Mouse (Mus musculus): Measurements from ENCODE around the gene Msh4.

Msh4 gene

DNA sequence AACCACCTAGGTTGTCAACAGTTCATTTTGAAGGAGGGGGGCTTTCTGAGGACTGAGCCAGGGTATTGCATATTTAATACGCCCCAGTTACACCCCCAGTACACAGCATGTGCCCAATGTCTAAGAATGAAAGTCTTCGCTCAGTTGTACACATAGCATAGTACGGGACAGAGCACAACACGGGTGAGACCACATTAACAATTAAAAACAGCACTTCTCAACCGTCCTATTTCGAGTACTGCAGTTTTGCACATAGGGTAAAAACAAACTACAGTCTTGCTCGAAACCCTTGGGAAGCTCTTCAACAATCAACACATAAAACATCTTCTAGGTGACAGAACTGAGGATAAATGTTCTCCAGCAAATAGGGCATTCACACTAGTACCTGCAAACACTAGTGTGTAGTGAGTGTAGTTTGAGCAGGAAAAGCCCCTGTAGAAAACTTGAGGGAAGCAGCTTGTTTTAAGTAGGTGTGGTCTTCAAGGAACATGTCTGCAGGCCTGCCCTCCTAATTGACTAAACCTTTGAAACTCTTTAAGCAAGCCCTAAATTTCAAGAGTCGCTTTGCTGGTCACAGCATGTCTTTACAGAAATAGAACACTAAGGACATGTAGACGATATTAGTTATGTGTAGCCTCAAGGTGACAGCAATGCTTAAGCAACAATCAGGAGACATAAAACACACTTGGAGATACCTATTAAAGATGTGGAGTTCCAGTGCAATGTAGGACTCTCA lies at the start of gene Msh4:
TSS of gene Msh4 (minus strand) at position 3 of the 736 bp plus-strand sequence.
- DNase-seq, result no peak

DNA sequence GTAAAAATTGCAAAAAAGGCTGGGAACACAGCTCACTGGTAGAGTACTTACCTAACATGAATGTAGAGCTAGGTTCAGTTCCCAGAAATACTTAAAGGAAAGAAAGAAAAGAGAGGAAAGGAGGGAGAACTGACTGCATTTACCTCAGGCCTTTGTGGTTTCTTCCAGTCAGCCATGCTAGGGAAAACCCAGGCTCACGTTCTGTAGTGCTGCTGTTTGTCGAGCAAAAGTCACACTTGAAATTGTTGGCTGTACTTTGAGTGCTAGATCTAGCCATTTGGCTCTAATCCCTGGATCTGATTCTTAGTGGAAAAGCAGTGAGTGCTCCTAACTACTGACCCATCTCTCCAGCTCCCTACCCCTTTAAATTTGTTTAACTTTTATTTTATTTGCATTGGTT lies 42.2 kb upstream of the Msh4 start:
- no peak for DNase-seq

DNA sequence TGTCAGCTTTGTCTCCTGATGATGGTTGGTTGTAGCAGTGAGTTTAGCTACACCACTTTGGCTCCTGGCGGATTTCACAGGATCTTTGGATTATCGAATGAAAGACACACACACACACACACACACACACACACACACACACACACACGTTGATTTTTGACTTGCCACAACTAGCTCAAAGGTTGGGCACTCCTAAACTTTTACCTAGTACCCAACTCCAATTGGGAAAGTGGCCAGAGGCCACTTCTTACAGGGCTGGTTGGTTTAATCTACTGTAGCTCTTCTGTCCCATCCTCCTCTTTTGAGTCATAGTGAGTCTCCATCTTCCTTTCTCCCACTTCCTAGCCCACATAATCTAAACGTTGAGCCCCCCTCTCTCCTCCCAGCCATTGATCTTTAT lies 41.3 kb upstream of the Msh4 start:
- no peak for DNase-seq

DNA sequence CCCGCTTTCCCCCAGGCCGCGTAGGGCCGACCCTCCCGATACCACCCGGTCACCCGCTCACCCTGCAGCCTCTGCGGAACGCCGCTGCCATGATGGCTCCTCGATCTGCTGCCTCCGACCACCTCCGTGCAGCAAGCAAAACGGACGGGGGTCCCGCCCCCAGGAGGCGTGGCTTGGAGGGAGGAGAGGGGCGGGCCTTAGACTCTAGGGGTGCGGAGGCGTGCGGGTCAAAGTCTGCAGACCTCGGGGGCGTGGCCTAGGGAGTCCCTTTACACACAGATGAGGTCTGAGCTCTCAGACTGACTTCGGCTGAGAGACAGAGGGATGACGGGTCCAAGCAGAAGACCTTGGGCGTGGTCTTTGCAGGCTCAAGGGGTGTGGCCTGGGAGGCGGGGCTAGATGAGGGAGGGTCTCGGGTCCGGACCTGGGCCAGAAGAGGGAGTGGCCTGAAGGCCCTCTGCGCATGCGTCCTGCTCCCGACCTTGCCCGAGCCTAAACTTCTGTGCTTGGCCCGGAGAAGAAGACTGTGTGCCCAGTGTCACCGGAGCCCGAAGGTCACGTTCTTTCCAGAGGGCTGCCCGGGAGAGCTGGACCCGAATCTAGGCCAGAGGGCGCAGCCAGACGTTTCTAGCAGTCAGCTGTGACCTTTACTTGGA lies 38.5 kb upstream of the Msh4 start, which contains the start of gene Acadm:
TSS of gene Acadm (minus strand) at position 298 of the 656 bp plus-strand sequence.
- peak; percentile 98 for DNase-seq

DNA sequence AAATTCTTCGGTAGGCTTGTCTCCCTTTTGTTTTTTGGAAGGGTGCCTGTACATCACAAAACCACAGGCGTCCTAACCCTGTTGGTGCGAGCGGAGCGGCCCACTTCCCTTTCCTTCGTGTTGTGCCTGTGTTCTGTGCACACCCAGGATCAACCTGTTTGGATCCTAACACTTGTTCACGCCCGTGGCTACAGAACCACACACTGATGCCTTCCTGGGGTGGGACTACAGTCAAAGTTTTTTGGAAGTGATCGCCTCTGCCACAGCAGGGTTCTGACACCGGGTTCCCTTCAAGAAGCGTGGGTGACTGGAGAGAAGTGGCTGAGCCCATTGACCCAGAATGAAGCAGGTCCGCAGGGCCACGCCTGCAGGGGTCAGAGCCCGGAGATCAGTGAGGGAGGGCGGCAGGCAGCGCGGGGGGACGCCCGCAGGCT lies 38.0 kb upstream of the Msh4 start:
- no peak for DNase-seq

DNA sequence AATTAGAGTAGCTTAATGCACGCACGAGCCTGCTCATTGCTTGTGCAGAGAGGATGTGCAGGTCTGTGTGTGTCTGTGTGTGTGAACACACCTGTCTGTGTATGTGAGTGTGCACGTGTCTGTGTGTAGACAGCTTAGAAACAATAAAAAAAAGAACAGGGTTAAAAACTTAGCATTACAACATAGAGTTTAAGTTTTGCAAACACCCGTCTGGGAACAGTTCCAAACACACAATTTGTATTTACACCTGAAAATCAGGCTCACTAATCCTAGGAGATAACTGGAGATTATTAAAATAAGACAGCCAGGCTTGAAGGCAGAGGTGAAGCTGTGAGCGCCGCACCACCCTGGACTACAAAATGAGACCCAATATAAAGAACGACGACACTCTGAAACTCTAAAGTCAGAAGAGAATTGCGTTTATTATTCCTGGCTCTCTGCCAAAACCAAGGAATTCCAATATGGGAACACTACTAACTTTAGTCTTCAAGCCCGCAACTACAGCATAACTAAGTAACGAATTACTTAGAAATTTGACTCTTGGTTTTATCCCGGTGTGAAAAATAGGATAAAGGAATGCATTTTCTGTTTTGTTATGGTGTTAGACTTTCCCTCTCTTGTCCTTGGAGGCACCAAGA lies 37.2 kb upstream of the Msh4 start:
- DNase-seq, result no peak

DNA sequence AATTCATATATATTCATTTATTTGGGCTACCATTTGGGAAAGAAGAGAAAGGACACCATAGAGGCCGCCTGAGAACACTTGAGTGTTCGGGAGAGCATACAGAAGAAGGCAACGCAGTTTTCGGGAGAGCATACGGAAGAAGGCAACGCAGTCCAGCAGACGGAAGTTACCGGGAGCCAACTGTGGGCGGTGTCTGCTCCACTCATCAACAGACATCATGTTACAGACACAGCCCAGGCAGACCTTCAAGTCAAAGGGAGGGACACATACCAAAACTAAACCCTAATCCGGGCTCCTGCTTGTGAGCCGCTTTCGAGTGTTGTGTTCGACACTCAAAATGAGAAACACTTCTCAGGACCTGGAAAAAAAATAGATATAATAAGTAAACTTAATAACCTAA lies 35.7 kb upstream of the Msh4 start:
- no peak for DNase-seq

DNA sequence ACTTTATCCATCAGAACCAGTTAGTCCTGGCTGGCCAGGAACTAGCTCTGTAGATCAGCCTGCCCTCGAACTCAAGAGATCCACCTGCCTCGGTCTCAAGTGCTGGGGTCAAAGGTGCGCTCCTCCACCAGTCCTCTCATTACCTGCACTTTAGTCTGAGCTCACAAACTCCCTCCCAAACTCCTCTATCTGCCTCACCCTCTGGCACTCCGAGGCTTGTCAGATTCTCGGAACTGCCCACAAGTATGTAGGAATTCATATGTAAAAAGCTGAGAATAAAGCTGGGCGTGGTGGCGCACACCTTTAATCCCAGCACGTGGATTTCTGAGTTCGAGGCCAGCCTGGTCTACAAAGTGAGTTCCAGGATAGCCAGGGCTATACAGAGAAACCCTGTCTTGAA lies 34.5 kb upstream of the Msh4 start:
- DNase-seq, result no peak

DNA sequence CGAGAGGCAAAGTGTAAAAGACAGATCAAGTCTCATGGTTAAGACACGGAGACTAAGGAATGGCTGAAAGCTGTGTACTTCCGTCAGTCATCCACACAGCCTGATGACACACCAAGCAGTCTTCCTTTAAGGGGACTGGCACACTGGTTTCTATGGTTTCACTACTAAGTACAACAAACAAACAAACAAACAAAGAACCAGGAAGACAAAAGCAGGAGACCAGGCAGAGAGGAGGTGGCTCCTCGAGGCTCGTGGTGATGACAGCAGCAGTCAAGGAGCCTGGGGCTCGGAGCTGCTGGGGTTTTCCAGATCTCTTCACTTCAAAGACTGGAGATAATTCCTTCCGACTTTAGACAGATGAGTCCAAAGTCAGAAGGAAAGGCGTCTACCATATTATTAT lies 34.1 kb upstream of the Msh4 start:
- DNase-seq, result no peak

DNA sequence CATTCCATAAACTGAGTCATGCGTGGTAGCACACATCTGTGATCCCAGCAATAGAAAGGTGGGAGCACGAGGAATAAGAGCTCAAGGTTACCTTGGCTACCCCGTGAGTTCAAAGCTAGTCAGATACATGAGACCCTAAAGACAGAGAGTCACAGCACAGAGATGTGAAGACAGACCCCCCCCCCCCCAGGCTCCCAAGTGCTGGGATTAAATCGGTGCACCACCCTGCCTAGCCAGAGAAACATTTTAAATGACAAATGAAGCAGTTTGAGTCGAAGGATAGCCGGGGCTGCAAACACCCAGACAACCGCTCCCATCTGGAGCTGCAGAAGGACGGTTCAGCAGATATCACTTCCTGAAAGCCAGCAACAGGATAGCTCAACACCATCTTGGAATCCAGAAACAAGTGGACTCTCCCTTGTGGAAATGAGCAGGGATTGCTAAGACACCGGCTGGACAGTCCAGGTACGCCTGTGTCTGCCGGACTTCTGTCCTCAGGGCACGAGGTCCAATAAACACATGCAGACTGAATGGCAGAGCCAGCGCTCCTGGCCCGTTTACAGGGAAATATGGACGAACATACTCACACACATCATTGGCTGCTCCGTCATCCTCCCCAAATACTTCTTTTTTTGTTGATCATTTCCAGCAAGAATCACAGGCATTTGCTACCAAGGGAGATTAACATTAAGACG lies 31.3 kb upstream of the Msh4 start:
- no peak for DNase-seq

DNA sequence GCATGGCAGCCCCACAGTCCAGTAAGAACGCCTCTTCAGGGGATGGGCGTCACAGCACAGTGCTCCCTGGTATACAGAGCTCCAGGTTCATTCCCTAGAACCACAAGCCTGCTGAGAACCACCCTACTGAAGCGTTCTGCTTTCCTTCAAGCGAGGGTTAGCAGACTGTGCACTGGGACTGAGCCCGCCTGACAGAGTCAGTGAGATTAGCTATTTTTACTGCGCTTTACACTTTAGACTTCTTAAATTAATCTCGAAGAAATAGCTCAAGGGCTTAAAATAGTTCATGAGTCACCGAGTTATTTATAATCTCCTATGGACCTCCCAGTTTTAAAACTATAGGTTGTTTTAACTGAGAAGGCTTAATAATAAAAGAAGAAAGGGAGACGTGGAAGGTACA lies 29.9 kb upstream of the Msh4 start:
- no peak for DNase-seq

DNA sequence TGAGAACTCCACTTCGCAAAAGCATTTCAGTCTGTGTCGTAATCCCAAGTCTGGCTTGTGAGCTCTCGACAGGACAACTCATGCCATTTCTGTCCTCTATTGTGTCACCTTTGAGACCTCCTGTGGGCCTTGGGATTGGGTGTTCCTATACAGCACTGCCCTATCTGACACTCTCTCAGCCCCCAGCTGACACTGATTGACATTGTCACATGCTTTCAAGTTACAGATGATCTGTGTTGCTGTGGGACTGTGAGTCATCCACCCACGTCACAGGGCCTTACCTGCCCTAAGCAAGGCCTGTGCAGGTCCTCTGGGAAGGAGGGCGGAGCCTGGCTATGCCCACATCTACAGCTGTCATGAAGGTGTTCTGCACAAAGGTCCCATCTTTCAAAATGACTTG lies 26.5 kb upstream of the Msh4 start:
- DNase-seq, result no peak

DNA sequence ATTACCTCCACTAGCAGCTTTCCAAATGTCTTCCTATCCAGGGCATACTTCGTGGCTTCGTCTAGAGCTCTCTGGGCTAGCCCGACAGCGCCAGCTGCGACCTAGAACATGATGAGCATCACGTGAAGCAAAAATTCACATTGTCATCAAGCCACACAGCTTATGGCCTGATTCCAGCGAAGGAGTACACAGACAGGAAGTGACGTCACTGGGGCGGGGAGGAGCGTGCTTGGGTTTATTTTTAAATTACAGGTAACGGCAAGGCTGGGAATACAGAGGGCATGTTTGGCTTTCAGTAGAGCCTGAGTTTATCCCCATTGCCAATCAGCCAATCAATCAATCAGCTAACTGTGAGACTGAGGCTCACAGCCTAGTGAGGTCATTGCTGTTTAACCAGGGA lies 23.6 kb upstream of the Msh4 start:
- no peak for DNase-seq

DNA sequence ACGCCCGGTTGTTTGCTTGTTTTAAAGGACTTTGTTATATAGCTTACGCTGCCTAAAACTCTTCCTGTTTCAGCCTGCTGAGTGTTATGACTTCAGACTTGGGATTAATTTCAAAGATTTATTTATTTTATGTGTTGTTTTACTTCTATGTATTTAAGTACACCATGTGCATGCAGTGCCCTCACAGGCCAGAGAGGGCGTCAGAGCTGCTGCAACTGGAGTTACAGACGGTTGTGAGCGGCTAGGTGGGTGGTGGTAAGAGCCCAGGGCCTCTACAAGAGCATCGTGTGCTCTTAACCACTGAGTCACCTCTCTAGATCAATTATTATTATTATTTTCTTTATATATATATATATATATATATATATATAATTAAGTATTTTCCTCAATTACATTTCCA lies 20.4 kb upstream of the Msh4 start:
- DNase-seq, result no peak

DNA sequence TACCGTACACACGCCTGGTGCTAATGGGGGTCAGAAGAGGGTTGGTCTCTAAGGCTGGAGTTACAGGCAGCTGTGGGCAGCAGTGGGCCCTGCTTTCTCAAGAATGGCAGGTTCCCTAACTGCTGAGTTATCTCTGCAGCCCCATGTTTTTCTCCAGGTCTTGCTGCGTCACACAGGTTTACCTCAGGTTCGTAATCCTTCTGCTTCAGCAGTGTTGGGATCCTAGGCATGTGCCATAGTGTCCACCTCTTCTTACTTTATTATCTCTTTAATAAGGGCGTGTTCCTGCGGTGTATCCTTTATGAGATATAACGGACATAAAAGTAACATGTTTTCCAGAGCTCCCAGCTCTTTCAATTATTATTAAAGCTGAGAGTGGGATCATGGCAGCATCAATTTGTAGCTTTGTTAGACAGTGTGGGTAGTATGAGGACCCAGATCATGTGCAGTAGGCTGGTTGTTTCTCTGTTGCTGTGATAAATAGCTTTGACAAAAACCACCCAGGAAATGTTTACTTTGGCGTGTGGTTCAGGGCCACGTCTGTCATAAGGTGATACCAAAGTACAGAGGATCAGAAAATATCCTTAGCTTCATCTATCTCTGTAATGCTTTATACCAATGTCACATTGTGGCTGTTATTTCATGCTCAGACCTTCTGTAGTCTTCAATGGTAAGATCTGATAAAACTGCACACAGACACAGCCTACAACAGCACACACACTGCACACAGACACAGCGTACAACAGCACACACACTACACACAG lies 15.4 kb upstream of the Msh4 start:
- no peak for DNase-seq

DNA sequence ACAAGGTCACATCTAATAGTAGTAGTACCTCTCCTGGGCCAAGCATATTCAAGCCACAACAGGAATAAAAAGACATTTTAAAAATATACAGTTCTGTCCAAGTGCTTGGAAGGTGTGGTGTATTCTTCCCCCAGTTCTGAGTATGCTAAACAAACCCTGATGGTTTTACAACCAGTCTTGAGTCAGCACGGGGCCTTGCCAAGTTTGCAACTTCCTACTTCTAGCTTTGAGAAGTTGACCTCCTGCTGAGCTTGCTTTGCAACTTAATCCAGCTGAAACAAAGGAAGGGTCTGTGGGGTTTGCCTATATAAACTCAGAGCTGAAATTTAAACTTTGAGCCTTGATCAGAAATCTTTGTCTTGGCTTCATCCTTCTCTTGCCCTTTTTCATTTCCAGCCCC lies 11.3 kb upstream of the Msh4 start:
- peak in 1 of 2 experiments; percentile 21 for DNase-seq

DNA sequence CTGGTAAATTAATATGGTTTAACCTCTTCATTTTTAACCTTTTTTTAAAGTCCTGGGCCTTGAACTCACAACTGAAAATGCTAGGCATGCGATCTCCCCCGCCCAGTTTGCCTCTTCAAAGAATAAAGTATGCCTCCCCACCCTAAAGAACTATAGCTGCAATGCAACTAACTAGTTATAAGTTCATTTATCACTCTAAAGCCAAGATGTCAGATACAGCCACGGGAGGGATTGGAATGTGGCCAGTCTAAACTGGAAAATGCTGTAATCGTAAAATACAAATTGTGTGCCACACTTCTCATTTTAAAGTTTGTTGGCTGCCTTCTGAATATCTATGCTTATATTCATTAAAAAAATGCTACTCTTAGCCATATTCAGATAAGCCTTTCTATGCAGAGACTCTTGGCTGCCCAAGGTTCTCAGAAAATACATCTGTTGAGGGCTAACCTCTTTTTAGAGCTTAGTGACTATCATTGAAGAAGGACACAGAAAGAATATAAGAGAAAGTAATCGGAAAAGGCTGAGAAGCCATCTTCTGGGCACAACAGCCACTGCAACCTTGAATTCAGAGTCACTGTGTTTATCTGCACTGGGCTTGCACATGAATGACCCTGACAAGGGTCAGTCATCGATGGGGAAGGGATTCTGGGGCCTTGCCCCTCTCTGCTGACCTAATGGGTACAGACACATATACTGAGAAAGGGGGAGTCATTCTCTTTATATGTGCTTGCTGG lies 7.7 kb upstream of the Msh4 start:
- no peak for DNase-seq

DNA sequence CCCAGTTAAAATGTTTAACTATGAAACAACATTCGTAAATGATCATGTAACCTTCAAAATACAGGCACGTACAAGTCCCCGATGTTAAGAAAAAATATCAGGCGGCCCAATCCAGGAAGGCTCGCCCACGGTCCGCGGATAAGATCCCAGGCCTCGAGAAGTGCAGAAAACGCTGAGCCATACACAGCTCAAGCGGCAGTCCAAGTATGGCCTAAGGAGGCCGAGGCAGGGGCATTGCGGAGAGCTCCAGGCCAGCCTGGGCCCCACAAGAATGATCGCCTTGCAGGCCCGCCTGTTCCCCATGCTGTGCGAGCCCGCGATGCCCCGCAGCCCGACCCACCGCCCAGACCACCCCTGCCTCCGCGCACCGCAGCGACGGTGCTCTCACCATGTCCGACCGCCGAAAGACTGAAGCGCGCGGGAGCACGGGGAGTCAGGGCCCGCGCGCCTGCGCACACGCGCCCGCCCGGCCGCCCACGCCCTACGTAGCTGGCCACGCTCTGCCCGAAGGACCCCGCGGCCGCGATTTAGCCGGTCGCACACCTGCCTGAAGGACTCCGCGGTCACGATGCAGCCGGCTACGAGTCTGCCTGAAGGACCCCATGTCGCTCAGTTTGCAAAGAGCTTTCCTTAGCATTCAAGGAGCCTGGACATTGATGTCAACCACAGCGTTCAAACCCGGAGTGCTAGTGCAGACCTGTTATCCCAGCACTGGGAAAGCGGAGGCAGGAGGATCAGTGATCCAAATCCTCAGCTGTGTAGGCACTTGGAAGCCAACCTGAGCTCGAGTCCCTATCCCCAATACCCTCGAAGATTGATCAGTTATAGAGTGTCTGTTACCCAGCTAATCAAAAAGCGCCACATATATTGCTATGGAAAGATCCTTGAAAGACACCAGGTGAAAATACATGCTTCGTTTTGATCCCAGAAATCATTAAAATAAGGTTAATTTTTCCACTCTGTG lies 6.9 kb upstream of the Msh4 start, which contains the start of gene Rabggtb:
TSS of gene Rabggtb (minus strand) at position 464 of the 964 bp plus-strand sequence.
- DNase-seq, result peak; percentile 93 to 94

DNA sequence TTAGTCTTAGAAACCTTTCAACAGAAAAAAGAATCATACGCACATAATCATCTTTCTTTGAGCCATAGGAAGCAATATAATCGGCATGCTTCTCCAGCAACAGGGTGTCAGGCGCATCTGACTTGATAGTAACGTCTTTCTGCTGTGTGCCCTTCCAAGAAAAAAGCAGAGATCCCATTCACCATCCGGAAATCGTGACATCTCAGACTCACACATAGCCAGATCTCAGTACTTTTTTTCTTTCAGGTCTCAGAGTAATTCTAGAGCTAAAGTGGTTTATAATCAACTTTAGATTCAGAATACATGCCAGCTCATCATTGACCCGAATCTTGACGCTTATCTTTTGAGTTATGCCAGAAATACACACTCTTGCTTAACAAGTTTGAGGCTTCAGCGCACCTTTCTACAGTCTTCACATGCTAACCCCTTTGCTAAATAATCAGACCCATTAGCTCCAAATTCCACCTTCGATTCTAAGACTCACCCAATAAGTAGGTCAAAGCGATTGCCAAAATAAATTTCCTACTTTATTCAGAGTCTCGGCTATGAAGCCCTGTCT lies 6.0 kb upstream of the Msh4 start:
- no peak for DNase-seq

DNA sequence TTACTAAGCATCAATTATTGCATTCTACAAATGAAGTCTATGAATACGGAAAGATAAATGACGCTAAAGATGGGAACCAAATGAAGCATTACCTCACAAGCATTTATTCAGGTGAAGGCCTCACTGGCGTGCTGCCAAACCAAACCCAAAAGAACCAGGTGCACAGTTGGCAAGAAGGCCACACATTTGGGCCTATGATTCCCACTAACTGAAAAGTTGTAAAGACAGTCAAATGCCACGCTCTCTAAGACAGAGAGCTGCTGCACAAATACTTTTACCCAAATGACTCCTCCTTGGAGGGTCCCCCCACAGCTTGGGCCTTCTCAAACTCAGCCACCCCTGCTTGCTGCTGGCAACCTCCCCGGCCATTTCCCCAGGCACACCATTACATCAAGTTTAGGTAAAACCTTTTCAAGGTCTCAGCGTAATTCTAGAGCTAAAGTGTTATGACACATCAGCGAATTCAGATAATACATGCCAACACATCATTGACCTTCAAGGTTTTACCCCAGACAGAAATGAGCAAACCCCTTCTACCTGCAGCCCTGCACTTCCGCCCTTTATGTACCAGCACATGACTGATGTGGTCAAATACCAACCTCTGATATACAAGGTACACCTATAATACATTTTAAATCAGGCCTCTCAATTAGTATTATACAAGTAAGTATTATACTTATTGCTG lies 5.4 kb upstream of the Msh4 start:
- DNase-seq, result peak in 1 of 2 experiments; percentile 11
